Mouse (Mus musculus): ENCODE results near the gene Adam12.

Adam12 gene

GRCm38 (mm10) chr7:134224741-134225612 is 7.0 kb downstream of the Adam12 start:
- DNase-seq (ENCODE audit: low read depth in 2 of 2, low spot score in 2 of 2): no peak

GRCm38 (mm10) chr7:134224421-134224740 is 7.6 kb downstream of the Adam12 start:
- no peak for DNase-seq (ENCODE audit: low read depth in 2 of 2, low spot score in 2 of 2)

- DNase-seq (ENCODE audit: low read depth in 2 of 2, low spot score in 2 of 2): peak in 1 of 2 experiments; percentile 4
Observed at GRCm38 (mm10) chr7:134223444-134224161, 8.3 kb downstream of the Adam12 start.

- DNase-seq (ENCODE audit: low read depth in 2 of 2, low spot score in 2 of 2): no peak
Observed at GRCm38 (mm10) chr7:134207956-134208355, 24.0 kb downstream of the Adam12 start.

- no peak for DNase-seq (ENCODE audit: low read depth in 2 of 2, low spot score in 2 of 2)
Observed at GRCm38 (mm10) chr7:134193089-134193488, 38.9 kb downstream of the Adam12 start.

- DNase-seq (ENCODE audit: low read depth in 2 of 2, low spot score in 2 of 2): no peak
Observed at GRCm38 (mm10) chr7:134190101-134190500, 41.8 kb downstream of the Adam12 start.

- DNase-seq (ENCODE audit: low read depth in 2 of 2, low spot score in 2 of 2): no peak
Observed at GRCm38 (mm10) chr7:134188565-134188964, 43.4 kb downstream of the Adam12 start.

- no peak for DNase-seq (ENCODE audit: low read depth in 2 of 2, low spot score in 2 of 2)
Observed at GRCm38 (mm10) chr7:134187946-134188345, 44.0 kb downstream of the Adam12 start.

- no peak for DNase-seq (ENCODE audit: low read depth in 2 of 2, low spot score in 2 of 2)
Observed at GRCm38 (mm10) chr7:134186497-134186896, 45.4 kb downstream of the Adam12 start.

- no peak for DNase-seq (ENCODE audit: low read depth in 2 of 2, low spot score in 2 of 2)
Observed at GRCm38 (mm10) chr7:134185751-134186150, 46.2 kb downstream of the Adam12 start.

GRCm38 (mm10) chr7:134181717-134182116 is 50.2 kb downstream of the Adam12 start:
- no peak for DNase-seq (ENCODE audit: low read depth in 2 of 2, low spot score in 2 of 2)

- no peak for DNase-seq (ENCODE audit: low read depth in 2 of 2, low spot score in 2 of 2)
Observed at GRCm38 (mm10) chr7:134181056-134181455, 50.9 kb downstream of the Adam12 start.

GRCm38 (mm10) chr7:134177051-134177450 is 54.9 kb downstream of the Adam12 start:
- no peak for DNase-seq (ENCODE audit: low read depth in 2 of 2, low spot score in 2 of 2)

GRCm38 (mm10) chr7:134175201-134175600 is 56.7 kb downstream of the Adam12 start:
- no peak for DNase-seq (ENCODE audit: low read depth in 2 of 2, low spot score in 2 of 2)

GRCm38 (mm10) chr7:134173442-134174090 is 58.4 kb downstream of the Adam12 start:
- no peak for DNase-seq (ENCODE audit: low read depth in 2 of 2, low spot score in 2 of 2)

GRCm38 (mm10) chr7:134170180-134170910 is 61.6 kb downstream of the Adam12 start:
- DNase-seq (ENCODE audit: low read depth in 2 of 2, low spot score in 2 of 2): no peak

- no peak for DNase-seq (ENCODE audit: low read depth in 2 of 2, low spot score in 2 of 2)
Observed at GRCm38 (mm10) chr7:134169780-134170179, 62.2 kb downstream of the Adam12 start.

- no peak for DNase-seq (ENCODE audit: low read depth in 2 of 2, low spot score in 2 of 2)
Observed at GRCm38 (mm10) chr7:134167586-134167985, 64.4 kb downstream of the Adam12 start.

GRCm38 (mm10) chr7:134163751-134164150 is 68.2 kb downstream of the Adam12 start:
- DNase-seq (ENCODE audit: low read depth in 2 of 2, low spot score in 2 of 2): no peak

GRCm38 (mm10) chr7:134162886-134163285 is 69.1 kb downstream of the Adam12 start:
- no peak for DNase-seq (ENCODE audit: low read depth in 2 of 2, low spot score in 2 of 2)

GRCm38 (mm10) chr7:134159608-134160007 is 72.3 kb downstream of the Adam12 start:
- no peak for DNase-seq (ENCODE audit: low read depth in 2 of 2, low spot score in 2 of 2)
